Mouse (Mus musculus) adrenal gland, postnatal 14 days (tissue): ENCODE results near the gene Cela3a. TPM values are rescaled to one million over a fixed set of nuclear protein-coding genes. Genes with fewer than 3 reads are reported as not detected.
A peak's percentile ranks its signal among the peaks of the same experiment; 100 is the strongest.

Experiments used
- DNase-seq: peaks from one replicate; pipeline ENCODE4 v3.0.0; 2021; ENCODE audit warnings: mixed read lengths
- total RNA-seq: library from RNA; stranded (reverse); gene quantifications from 2 replicates; pipeline ENCODE4 v1.2.3, GENCODE M21; 2021

Cela3a gene
- total RNA-seq, 1 experiment from 2014 or later, result not detected

GRCm38 (mm10) chr4:137371596-137372523 lies 37.7 kb downstream of the Cela3a start:
- peak; percentile 71 for DNase-seq

- peak; percentile 76 for DNase-seq
Measured at GRCm38 (mm10) chr4:137369954-137370750, 39.4 kb downstream of the Cela3a start.

- DNase-seq, result no peak
Measured at GRCm38 (mm10) chr4:137368198-137368597, 41.4 kb downstream of the Cela3a start.

- peak; percentile 33 for DNase-seq
Measured at GRCm38 (mm10) chr4:137367275-137368088, 42.1 kb downstream of the Cela3a start.

GRCm38 (mm10) chr4:137366097-137366496 lies 43.5 kb downstream of the Cela3a start:
- DNase-seq, result no peak

- no peak for DNase-seq
Measured at GRCm38 (mm10) chr4:137365356-137366062, 44.1 kb downstream of the Cela3a start.

- DNase-seq, result no peak
Measured at GRCm38 (mm10) chr4:137364826-137365225, 44.8 kb downstream of the Cela3a start.

- no peak for DNase-seq
Measured at GRCm38 (mm10) chr4:137360996-137361395, 48.6 kb downstream of the Cela3a start.

- no peak for DNase-seq
Measured at GRCm38 (mm10) chr4:137358291-137359002, 51.1 kb downstream of the Cela3a start.

GRCm38 (mm10) chr4:137357517-137358254 lies 51.9 kb downstream of the Cela3a start, which contains the start of gene Cdc42:
Gene Cdc42, minus strand, starts transcription at chr4:137357720.
- peak; percentile 100 for DNase-seq

GRCm38 (mm10) chr4:137356674-137357510 lies 52.7 kb downstream of the Cela3a start:
- DNase-seq, result peak; percentile 86

Other genes with a start within 250 kb of the Cela3a start
- gene Wnt4, start 132.3 kb downstream of the Cela3a start, total RNA-seq, result 46.2 and 51.3 TPM in 2 replicates
- 355 and 372 TPM in 2 replicates for gene Cdc42, start 52.1 kb downstream of the Cela3a start, total RNA-seq
- gene Cela3b, start 20.7 kb upstream of the Cela3a start, total RNA-seq, result not detected in 2 replicates
- not detected in 2 replicates for gene 1700013G24Rik, start 43.5 kb upstream of the Cela3a start, total RNA-seq
- 230 and 242 TPM in 2 replicates for gene Hspg2, start 59.0 kb upstream of the Cela3a start, total RNA-seq
- gene Ldlrad2, start 164.8 kb upstream of the Cela3a start, total RNA-seq, result not detected in 2 replicates
- 95.5 and 107 TPM in 2 replicates for gene Usp48, start 184.0 kb upstream of the Cela3a start, total RNA-seq